Mouse (Mus musculus) kidney, postnatal 0 days (tissue): Measurements from ENCODE around the gene Clps. TPM values are rescaled to one million over a fixed set of nuclear protein-coding genes. Genes with fewer than 3 reads are reported as not detected.

Experiments
- ATAC-seq: fragments of 200-750 bp; cut with Nextera tagmentation; replicated peaks from 2 replicates; pipeline ENCODE4 v1.8.0; 2017; ENCODE audit warnings: low read depth, moderate number of reproducible peaks, moderate TSS enrichment, moderate library complexity; ENCODE audit not compliant: low FRiP score
- DNase-seq: peaks from one replicate; pipeline ENCODE4 v3.0.0-alpha.2; 2016; ENCODE audit warnings: low spot score
- H3K27ac ChIP-seq: fragments of 300-500 bp; sonication (generic); 2 replicates; pipeline ENCODE4 v1.5.1; 2014; ENCODE audit warnings: mild to moderate bottlenecking
- H3K27me3 ChIP-seq: fragments of 300-500 bp; sonication (generic); 2 replicates; pipeline ENCODE4 v1.6.1; 2014; ENCODE audit warnings: low read length, mixed read lengths; ENCODE audit not compliant: insufficient read depth
- H3K36me3 ChIP-seq: fragments of 300-500 bp; sonication (generic); 2 replicates; pipeline ENCODE4 v1.6.1; 2014; ENCODE audit warnings: low read length, mixed read lengths; ENCODE audit not compliant: insufficient read depth
- H3K4me1 ChIP-seq: fragments of 300-500 bp; sonication (generic); replicated peaks from 2 replicates; pipeline ENCODE4 v1.6.1; 2014; ENCODE audit warnings: antibody characterized with exemption, low read length, mixed read lengths; ENCODE audit not compliant: insufficient read depth
- H3K4me2 ChIP-seq: fragments of 300-500 bp; sonication (generic); 2 replicates; pipeline ENCODE4 v1.6.1; 2014; ENCODE audit warnings: mild to moderate bottlenecking, low read length, moderate library complexity, mixed read lengths
- H3K4me3 ChIP-seq: fragments of 300-500 bp; sonication (generic); replicated peaks from 2 replicates; pipeline ENCODE4 v1.5.1; 2014; ENCODE audit warnings: low read depth, low read length
- H3K9ac ChIP-seq: fragments of 300-500 bp; sonication (generic); 2 replicates; pipeline ENCODE4 v1.6.1; 2014; ENCODE audit warnings: low read depth, low read length
- H3K9me3 ChIP-seq: fragments of 300-500 bp; sonication (generic); replicated peaks from 2 replicates; pipeline ENCODE4 v1.6.1; 2016; ENCODE audit warnings: low read length, inconsistent platforms, mixed read lengths
- CTCF ChIP-seq: IDR thresholded peaks from 2 replicates; pipeline ENCODE4 v1.5.1; 2016; ENCODE audit warnings: antibody characterized with exemption, low read depth, mild to moderate bottlenecking, moderate library complexity
- WGBS: fragments of 180-500 bp; shearing (Covaris S2); extraction: QIAGEN DNeasy Blood & Tissue Kit; methylation state at CpG from one replicate; pipeline ENCODE4 v1.1.7; 2014; 5-methylcytosine and 5-hydroxymethylcytosine counted together
- polyA plus RNA-seq: library from polyadenylated mRNA; unstranded; fragments of >200 nt; fragmentation: Nextera tagmentation; extraction: Ambion mirVana; gene quantifications from 2 replicates; pipeline ENCODE4 v1.2.1, GENCODE M21; 2015

Clps gene
- polyA plus RNA-seq, 1 experiment from 2014 or later, result not detected

- H3K4me3 ChIP-seq, result peak overlapping the region; percentile 64
- peak overlapping the region; percentile 93 for H3K27ac ChIP-seq
- peak overlapping the region; percentile 96 for H3K4me2 ChIP-seq
- peaks cover 25% of the 10 kb centered on the region for H3K4me1 ChIP-seq
- under 1% methylated on average over 60 of the region's 66 CpGs for WGBS
- peak; percentile 65 for ATAC-seq
- no peak for TF ChIP-seq CTCF
- DNase-seq, result peak; percentile 96
- no peaks in the 10 kb centered on the region for H3K27me3 ChIP-seq
- H3K9ac ChIP-seq, result peak overlapping the region; percentile 74
- H3K36me3 ChIP-seq, result no peaks in the 10 kb centered on the region
- H3K9me3 ChIP-seq, result no peaks in the 10 kb centered on the region
Measured at GRCm38 (mm10) chr17:28522623-28523354, 37.8 kb downstream of the Clps start.

GRCm38 (mm10) chr17:28521920-28522319, 38.6 kb downstream of the Clps start:
- WGBS, result 31% methylated on average over 6 of the region's 6 CpGs
- no peak for ATAC-seq
- Histone ChIP-seq H3K36me3 (no peaks in the 10 kb centered on the region), H3K27ac (peak overlapping the region; percentile 93), H3K4me1 (peaks cover 20% of the 10 kb centered on the region), H3K9me3 (no peaks in the 10 kb centered on the region), H3K9ac (0 out of 2 replicates have a peak overlapping the region, but pooled peaks have one; percentile 2), H3K4me3 (peak overlapping the region; percentile 64; the same call in 1 of the 2 replicates), H3K27me3 (no peaks in the 10 kb centered on the region), H3K4me2 (peak overlapping the region; percentile 96)
- TF ChIP-seq CTCF, result no peak
- no peak for DNase-seq

DNA sequence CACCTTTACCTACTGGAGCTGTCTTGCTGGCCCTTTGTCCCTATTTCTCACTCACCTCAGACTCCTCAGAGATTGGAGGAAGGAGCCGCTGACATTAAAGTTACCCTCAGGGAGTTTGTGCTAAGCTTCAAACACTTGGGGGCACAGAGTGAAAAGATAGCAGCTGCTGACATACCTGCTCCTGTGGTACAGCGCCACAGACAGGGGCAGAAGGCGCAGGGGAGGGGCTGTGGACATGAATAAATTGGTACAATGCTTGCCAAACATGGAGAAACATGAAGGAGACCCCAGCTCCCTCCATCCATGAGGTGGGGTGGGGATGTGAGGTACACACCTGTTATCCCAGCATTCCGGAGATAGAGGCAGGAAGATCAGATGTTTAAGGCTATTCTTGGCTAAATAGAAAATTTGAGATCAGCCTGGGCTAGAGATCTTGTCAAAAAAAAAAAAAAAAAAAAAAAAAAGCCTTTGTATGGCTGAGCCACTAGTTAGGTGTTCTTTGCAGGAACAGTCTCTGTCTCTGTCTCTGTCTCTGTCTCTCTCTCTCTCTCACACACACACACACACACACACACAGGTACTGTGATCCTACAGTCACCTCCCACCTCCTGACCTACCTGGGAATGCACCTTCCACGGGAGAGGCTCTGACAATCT, 39.4 kb downstream of the Clps start:
- Histone ChIP-seq H3K4me2 (no peak overlapping the region), H3K27ac (no peak overlapping the region), H3K27me3 (no peaks in the 10 kb centered on the region), H3K36me3 (no peaks in the 10 kb centered on the region), H3K4me3 (no peak overlapping the region), H3K9me3 (no peaks in the 10 kb centered on the region), H3K4me1 (peaks cover 20% of the 10 kb centered on the region), H3K9ac (no peak overlapping the region)
- ATAC-seq (no peak), DNase-seq (no peak)
- WGBS, result 62% methylated on average over 5 of the region's 5 CpGs
- no peak for TF ChIP-seq CTCF

DNA sequence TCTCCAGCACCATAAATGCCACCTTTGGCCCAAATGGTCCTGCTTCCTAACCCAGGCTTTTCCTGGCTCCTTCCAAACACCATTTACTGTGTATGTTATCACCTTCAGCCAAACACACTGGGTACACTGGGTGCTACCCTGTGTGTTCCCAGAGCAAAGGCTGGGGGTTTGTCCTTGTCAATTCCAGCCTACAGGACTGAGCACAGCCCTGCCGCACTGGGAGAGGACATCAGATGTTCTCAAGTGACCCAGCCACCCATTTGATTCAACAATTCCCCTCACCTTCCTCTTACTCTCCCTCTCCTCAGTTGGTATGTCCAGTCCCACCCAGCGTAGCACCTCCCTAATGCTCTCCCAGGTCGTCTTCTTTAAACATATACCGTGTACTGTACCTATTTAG, 40.0 kb downstream of the Clps start:
- Histone ChIP-seq H3K4me1 (peaks cover 26% of the 10 kb centered on the region), H3K9ac (no peak overlapping the region), H3K27ac (no peak overlapping the region), H3K9me3 (no peaks in the 10 kb centered on the region), H3K4me3 (no peak overlapping the region), H3K27me3 (no peaks in the 10 kb centered on the region), H3K4me2 (no peak overlapping the region), H3K36me3 (no peaks in the 10 kb centered on the region)
- no peak for TF ChIP-seq CTCF
- DNase-seq (no peak), ATAC-seq (no peak)
- WGBS, result 88% methylated on average over 4 of the region's 4 CpGs

DNA sequence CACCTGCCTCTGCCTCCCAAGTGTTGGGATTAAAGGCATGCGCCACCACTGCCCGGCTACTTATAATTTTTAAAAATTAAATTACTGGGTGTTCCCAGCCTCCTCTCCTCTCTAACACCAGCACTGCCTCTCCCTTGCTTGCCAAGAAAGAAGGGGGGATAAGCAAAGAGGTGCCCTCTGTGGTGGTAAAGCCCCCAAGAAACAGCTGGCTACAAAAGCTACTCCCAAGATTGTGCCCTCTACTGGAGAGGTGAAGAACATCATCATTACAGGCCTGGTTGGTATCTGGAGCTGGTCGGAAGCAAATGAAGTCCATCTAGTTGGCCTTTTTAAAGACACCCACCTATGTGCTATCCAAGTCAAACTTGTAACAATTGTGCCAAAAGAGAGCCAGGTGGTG, 40.7 kb downstream of the Clps start:
- Histone ChIP-seq H3K36me3 (no peaks in the 10 kb centered on the region), H3K27me3 (no peaks in the 10 kb centered on the region), H3K9me3 (no peaks in the 10 kb centered on the region), H3K4me3 (no peak overlapping the region), H3K9ac (no peak overlapping the region), H3K27ac (no peak overlapping the region), H3K4me2 (no peak overlapping the region), H3K4me1 (peaks cover 27% of the 10 kb centered on the region)
- 92% methylated on average over 3 of the region's 3 CpGs for WGBS
- peak; percentile 58 for TF ChIP-seq CTCF
- DNase-seq, result no peak
- no peak for ATAC-seq

GRCm38 (mm10) chr17:28518615-28519071, 41.9 kb downstream of the Clps start:
- no peaks in the 10 kb centered on the region for H3K36me3 ChIP-seq
- DNase-seq, result no peak
- peak overlapping the region; percentile 36; the same call in 1 of the 2 replicates for H3K4me3 ChIP-seq
- H3K4me2 ChIP-seq, result peak overlapping the region; percentile 82
- peak overlapping the region; percentile 89 for H3K27ac ChIP-seq
- no peaks in the 10 kb centered on the region for H3K27me3 ChIP-seq
- peak overlapping the region; percentile 66 for H3K9ac ChIP-seq
- ATAC-seq, result no peak
- TF ChIP-seq CTCF, result no peak
- WGBS, result 15% methylated on average over 8 of the region's 8 CpGs
- peaks cover 29% of the 10 kb centered on the region for H3K4me1 ChIP-seq
- H3K9me3 ChIP-seq, result no peaks in the 10 kb centered on the region
